Mouse (Mus musculus) MEL (cell line): ENCODE data around the gene Ube2o. TPM values are rescaled to one million over a fixed set of nuclear protein-coding genes. Genes with fewer than 3 reads are reported as not detected.

Experiments
- DNase-seq: peaks from one replicate; pipeline ENCODE4 v3.0.0; 2011; ENCODE audit warnings: low read depth, low spot score
- H3K27ac ChIP-seq: 2 replicates; pipeline ENCODE4 v1.5.1; 2012; ENCODE audit warnings: low read depth, mild to moderate bottlenecking, control low read depth, low read length, moderate library complexity; ENCODE audit not compliant: control insufficient read depth
- H3K27me3 ChIP-seq, 2 experiments: fragments of 150-350 bp in 1 of 2; sonication (generic) in 1 of 2; 2 replicates each; pipeline ENCODE4 v1.6.1; 2012; ENCODE audit warnings: low read length in 2 of 2, mild to moderate bottlenecking in 2 of 2, improper control_type of control experiment in 1 of 2, moderate library complexity in 1 of 2; ENCODE audit not compliant: insufficient read depth in 2 of 2, control insufficient read depth in 1 of 2
- H3K36me3 ChIP-seq, 2 experiments: 2 replicates each; pipeline ENCODE4 v1.6.1; 2012 to 2014; ENCODE audit warnings: low read length in 2 of 2, improper control_type of control experiment in 1 of 2, inconsistent platforms in 1 of 2, mild to moderate bottlenecking in 1 of 2; ENCODE audit not compliant: insufficient read depth in 2 of 2, control insufficient read depth in 1 of 2
- H3K4me1 ChIP-seq, 2 experiments: fragments of 150-350 bp in 1 of 2; sonication (generic) in 1 of 2; 2 replicates each; pipeline ENCODE4 v1.6.1; 2012; ENCODE audit warnings: low read length in 2 of 2, improper control_type of control experiment in 1 of 2, mild to moderate bottlenecking in 1 of 2; ENCODE audit not compliant: insufficient read depth in 2 of 2, control insufficient read depth in 1 of 2
- H3K4me3 ChIP-seq, 2 experiments: fragments of 150-350 bp in 1 of 2; sonication (generic) in 1 of 2; 2 replicates each; pipeline ENCODE4 v1.5.1; 2012; ENCODE audit warnings: low read depth in 2 of 2, low read length in 2 of 2, mild to moderate bottlenecking in 2 of 2, moderate library complexity in 2 of 2, control low read depth in 1 of 2, improper control_type of control experiment in 1 of 2; ENCODE audit not compliant: control insufficient read depth in 1 of 2, insufficient read depth in 1 of 2
- H3K79me2 ChIP-seq: 2 replicates; pipeline ENCODE4 v1.6.1; 2012; ENCODE audit warnings: mild to moderate bottlenecking, low read length, moderate library complexity; ENCODE audit not compliant: control insufficient read depth, poor library complexity, insufficient read depth
- H3K9ac ChIP-seq: 2 replicates; pipeline ENCODE4 v1.6.1; 2012; ENCODE audit warnings: low read depth, mild to moderate bottlenecking, control low read depth, low read length, moderate library complexity; ENCODE audit not compliant: control insufficient read depth, poor library complexity, severe bottlenecking
- H3K9me3 ChIP-seq: fragments of 150-350 bp; sonication (generic); replicated peaks from 2 replicates; pipeline ENCODE4 v1.6.1; 2012; ENCODE audit warnings: mild to moderate bottlenecking, low read length, improper control_type of control experiment, moderate library complexity; ENCODE audit not compliant: insufficient read depth
- BHLHE40 ChIP-seq: IDR thresholded peaks from 2 replicates; pipeline ENCODE4 v1.6.1; 2012; ENCODE audit warnings: low read depth, mild to moderate bottlenecking, inconsistent platforms, low read length, improper control_type of control experiment, borderline replicate concordance
- CHD1 ChIP-seq: IDR thresholded peaks from 2 replicates; pipeline ENCODE4 v1.6.1; 2012; ENCODE audit warnings: low read depth, mild to moderate bottlenecking, inconsistent platforms, low read length, improper control_type of control experiment
- CTCF ChIP-seq, 3 experiments: IDR thresholded peaks in 2 of 3; conservative IDR thresholded peaks in 1 of 3; 2 replicates each; pipeline ENCODE4 v1.5.1; 2011 to 2012; ENCODE audit warnings: low read length in 3 of 3, low read depth in 2 of 3, mild to moderate bottlenecking in 2 of 3, improper control_type of control experiment in 1 of 3, inconsistent platforms in 1 of 3, mixed read lengths in 1 of 3, moderate library complexity in 1 of 3; ENCODE audit not compliant: control insufficient read depth in 1 of 3, insufficient read depth in 1 of 3, poor library complexity in 1 of 3, severe bottlenecking in 1 of 3
- E2F4 ChIP-seq: IDR thresholded peaks from 2 replicates; pipeline ENCODE4 v1.6.1; 2011; ENCODE audit warnings: low read depth, low read length, improper control_type of control experiment, borderline replicate concordance
- ETS1 ChIP-seq: IDR thresholded peaks from 2 replicates; pipeline ENCODE4 v1.6.1; 2012; ENCODE audit warnings: low read depth, mild to moderate bottlenecking, inconsistent platforms, low read length, improper control_type of control experiment, moderate library complexity
- GABPA ChIP-seq: IDR thresholded peaks from 2 replicates; pipeline ENCODE4 v1.6.1; 2012; ENCODE audit warnings: low read depth, mild to moderate bottlenecking, inconsistent platforms, low read length, improper control_type of control experiment, moderate library complexity
- GATA1 ChIP-seq: IDR thresholded peaks from 2 replicates; pipeline ENCODE4 v1.6.1; 2011; ENCODE audit warnings: low read depth, low read length, improper control_type of control experiment
- HCFC1 ChIP-seq: IDR thresholded peaks from 2 replicates; pipeline ENCODE4 v1.6.1; 2012; ENCODE audit warnings: low read depth, mild to moderate bottlenecking, inconsistent platforms, low read length, improper control_type of control experiment, moderate library complexity
- JUND ChIP-seq: IDR thresholded peaks from 2 replicates; pipeline ENCODE4 v1.6.1; 2011; ENCODE audit warnings: low read depth, mild to moderate bottlenecking, improper control_type of control experiment, low read length
- MAFK ChIP-seq: IDR thresholded peaks from 2 replicates; pipeline ENCODE4 v1.6.1; 2011; ENCODE audit warnings: low read depth, mild to moderate bottlenecking, low read length, improper control_type of control experiment, borderline replicate concordance
- MAX ChIP-seq: IDR thresholded peaks from 2 replicates; pipeline ENCODE4 v1.6.1; 2011; ENCODE audit warnings: low read length, improper control_type of control experiment
- MYC ChIP-seq: IDR thresholded peaks from 2 replicates; pipeline ENCODE4 v1.6.1; 2011; ENCODE audit warnings: low read depth, mild to moderate bottlenecking, low read length, improper control_type of control experiment, moderate library complexity
- NRF1 ChIP-seq: IDR thresholded peaks from 2 replicates; pipeline ENCODE4 v1.6.1; 2014; ENCODE audit warnings: low read depth, mild to moderate bottlenecking, inconsistent platforms, low read length, improper control_type of control experiment, moderate library complexity; ENCODE audit not compliant: poor library complexity, insufficient read depth, severe bottlenecking
- POLR2A ChIP-seq, 2 experiments: IDR thresholded peaks; 2 replicates each; pipeline ENCODE4 v1.6.1; 2011 to 2012; ENCODE audit warnings: low read length in 2 of 2, mild to moderate bottlenecking in 2 of 2, control low read depth in 1 of 2, improper control_type of control experiment in 1 of 2, low read depth in 1 of 2, moderate library complexity in 1 of 2; ENCODE audit not compliant: control insufficient read depth in 1 of 2, insufficient read depth in 1 of 2, poor library complexity in 1 of 2
- POLR2AphosphoS2 ChIP-seq: IDR thresholded peaks from 2 replicates; pipeline ENCODE4 v1.6.1; 2011; ENCODE audit warnings: low read length, improper control_type of control experiment
- POLR2AphosphoS5 ChIP-seq: IDR thresholded peaks from 2 replicates; pipeline ENCODE4 v1.6.1; 2012; ENCODE audit warnings: low read depth, borderline replicate concordance, mild to moderate bottlenecking, inconsistent platforms, low read length, moderate library complexity, mixed read lengths
- SIN3A ChIP-seq: IDR thresholded peaks from 2 replicates; pipeline ENCODE4 v1.6.1; 2012; ENCODE audit warnings: low read length, improper control_type of control experiment, inconsistent platforms
- SMC3 ChIP-seq: IDR thresholded peaks from 2 replicates; pipeline ENCODE4 v1.6.1; 2011; ENCODE audit warnings: low read depth, low read length, improper control_type of control experiment
- TAL1 ChIP-seq: IDR thresholded peaks from 2 replicates; pipeline ENCODE4 v1.6.1; 2012; ENCODE audit warnings: mild to moderate bottlenecking, inconsistent platforms, low read length, moderate library complexity, mixed read lengths
- TBP ChIP-seq: IDR thresholded peaks from 2 replicates; pipeline ENCODE4 v1.8.0; 2011; ENCODE audit warnings: low read depth, low read length, improper control_type of control experiment
- TCF12 ChIP-seq: IDR thresholded peaks from 2 replicates; pipeline ENCODE4 v1.6.1; 2014; ENCODE audit warnings: low read depth, mild to moderate bottlenecking, inconsistent platforms, low read length, improper control_type of control experiment, moderate library complexity
- UBTF ChIP-seq: IDR thresholded peaks from 2 replicates; pipeline ENCODE4 v1.6.1; 2012; ENCODE audit warnings: low read depth, mild to moderate bottlenecking, inconsistent platforms, low read length, improper control_type of control experiment, moderate library complexity, borderline replicate concordance; ENCODE audit not compliant: insufficient read depth
- USF1 ChIP-seq: IDR thresholded peaks from 2 replicates; pipeline ENCODE4 v1.6.1; 2014; ENCODE audit warnings: low read depth, mild to moderate bottlenecking, inconsistent platforms, low read length, improper control_type of control experiment, moderate library complexity
- USF2 ChIP-seq, 2 experiments: IDR thresholded peaks; 2 replicates each; pipeline ENCODE4 v1.6.1; 2011 to 2012; ENCODE audit warnings: improper control_type of control experiment in 2 of 2, low read length in 2 of 2, borderline replicate concordance in 1 of 2, inconsistent platforms in 1 of 2, low read depth in 1 of 2, mild to moderate bottlenecking in 1 of 2; ENCODE audit not compliant: insufficient read depth in 1 of 2
- ZC3H11A ChIP-seq: IDR thresholded peaks from 2 replicates; pipeline ENCODE4 v1.6.1; 2012; ENCODE audit warnings: low read depth, mild to moderate bottlenecking, inconsistent platforms, low read length, improper control_type of control experiment
- ZKSCAN1 ChIP-seq: IDR thresholded peaks from 2 replicates; pipeline ENCODE4 v1.6.1; 2012; ENCODE audit warnings: low read depth, mild to moderate bottlenecking, inconsistent platforms, low read length, improper control_type of control experiment, moderate library complexity
- ZMIZ1 ChIP-seq: IDR thresholded peaks from 2 replicates; pipeline ENCODE4 v1.6.1; 2012; ENCODE audit warnings: low read depth, mild to moderate bottlenecking, inconsistent platforms, low read length, improper control_type of control experiment, moderate library complexity
- polyA plus RNA-seq, 2 experiments: library from polyadenylated mRNA; stranded (reverse) in 1 of 2; unstranded in 1 of 2; fragments of >175 nt in 1 of 2; fragments of >200 nt in 1 of 2; gene quantifications; 2 replicates each; pipeline versions ENCODE4 v1.2.1 to v1.2.4; 2012; ENCODE audit warnings: low replicate concordance in 2 of 2, low read depth in 1 of 2; ENCODE audit not compliant: insufficient read length in 2 of 2, insufficient read depth in 1 of 2, missing spikeins in 1 of 2
- total RNA-seq: library from RNA; depleted of rRNA; stranded (reverse); fragments of 300-350 nt; gene quantifications from 2 replicates; pipeline ENCODE4 v1.2.3, GENCODE M21; 2012

The Ube2o gene
- total and polyA plus RNA-seq, 3 experiments = 22.9 to 42.8 TPM; not detected in 1

GRCm38 (mm10) chr11:116552194-116552593, 29.1 kb downstream of the Ube2o start:
- TF ChIP-seq CHD1 (no peak), SMC3 (no peak), MAFK (no peak), ZMIZ1 (no peak), POLR2AphosphoS2 (no peak), GABPA (no peak), ZKSCAN1 (no peak), SIN3A (no peak), TBP (no peak), USF1 (no peak), MYC (no peak), UBTF (no peak), USF2 (IDR thresholded peaks at IDR 0.05; ENCODE audit: borderline replicate concordance in 1 of 2, insufficient read depth in 1 of 2, low read depth in 1 of 2, low read length in 2 of 2) (no peak), ZC3H11A (no peak), ETS1 (no peak), CTCF (IDR thresholded peaks at IDR 0.05 in 2 of 3, conservative IDR thresholded peaks at IDR 0.05 in 1 of 3; ENCODE audit: control insufficient read depth in 1 of 3, insufficient read depth in 1 of 3, low read depth in 2 of 3, low read length in 3 of 3, poor library complexity in 1 of 3, severe bottlenecking in 1 of 3) (no peak)
- no peak overlapping the region for H3K27ac ChIP-seq
- DNase-seq = no peak
- H3K9me3 ChIP-seq = no peaks in the 10 kb centered on the region
- H3K9ac ChIP-seq = no peak overlapping the region
- no peaks in the 10 kb centered on the region for H3K27me3 ChIP-seq
- peaks cover 13% of the 10 kb centered on the region for H3K79me2 ChIP-seq
- no peak overlapping the region for H3K4me3 ChIP-seq
- peaks cover 8 to 19% of the 10 kb centered on the region in 2 experiments; a peak in 3 of 4 replicates for H3K4me1 ChIP-seq
- H3K36me3 ChIP-seq = peaks cover 2 to 10% of the 10 kb centered on the region in 2 experiments; a peak in 3 of 4 replicates

DNA sequence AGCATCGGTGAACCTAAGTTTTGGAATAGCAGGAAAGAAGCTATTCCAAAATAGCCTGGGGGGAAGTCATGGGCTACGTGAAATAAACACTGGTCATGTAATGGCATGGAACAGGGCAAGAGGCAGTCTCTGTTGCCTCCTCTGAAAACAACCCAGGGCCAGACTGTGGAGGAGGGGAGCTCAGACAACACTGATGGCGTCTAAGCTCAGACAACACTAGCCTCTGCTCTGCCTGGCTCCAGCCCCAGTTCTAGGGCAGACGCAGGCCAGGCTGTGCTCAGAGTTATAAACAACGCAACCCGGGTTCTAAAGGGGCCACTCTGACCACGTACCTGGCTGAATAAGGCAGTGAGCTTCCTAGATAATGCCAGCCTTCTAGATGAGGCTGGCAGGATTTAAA, 30.5 kb downstream of the Ube2o start:
- H3K9ac ChIP-seq = no peak overlapping the region
- peaks cover 8% of the 10 kb centered on the region for H3K79me2 ChIP-seq
- H3K9me3 ChIP-seq = no peaks in the 10 kb centered on the region
- no peak for DNase-seq
- no peak overlapping the region for H3K27ac ChIP-seq
- peaks cover 8 to 19% of the 10 kb centered on the region in 2 experiments; a peak in 3 of 4 replicates for H3K4me1 ChIP-seq
- peaks cover 2 to 10% of the 10 kb centered on the region in 2 experiments; a peak in 3 of 4 replicates for H3K36me3 ChIP-seq
- no peak overlapping the region for H3K4me3 ChIP-seq
- H3K27me3 ChIP-seq = no peaks in the 10 kb centered on the region
- no peak for TF ChIP-seq TBP
- no peak for TF ChIP-seq POLR2AphosphoS2
- no peak for TF ChIP-seq E2F4
- TF ChIP-seq TCF12 = no peak
- TF ChIP-seq POLR2A (IDR thresholded peaks at IDR 0.05; ENCODE audit: control insufficient read depth in 1 of 2, insufficient read depth in 1 of 2, low read depth in 1 of 2, low read length in 2 of 2, poor library complexity in 1 of 2) = no peak
- no peak for TF ChIP-seq SIN3A
- no peak for TF ChIP-seq GATA1
- TF ChIP-seq JUND = no peak
- TF ChIP-seq HCFC1 = no peak
- no peak for TF ChIP-seq NRF1
- no peak for TF ChIP-seq POLR2AphosphoS5
- TF ChIP-seq ETS1 = no peak
- TF ChIP-seq MYC = no peak
- no peak for TF ChIP-seq ZC3H11A
- no peak for TF ChIP-seq CHD1
- no peak for TF ChIP-seq MAX
- no peak for TF ChIP-seq TAL1
- no peak for TF ChIP-seq BHLHE40
